Mouse (Mus musculus): ENCODE data around the gene Cdc42ep4.

Cdc42ep4 gene

GRCm38 (mm10) chr11:113748797-113749521 is 2.7 kb downstream of the Cdc42ep4 start:
- no peak for DNase-seq

DNA sequence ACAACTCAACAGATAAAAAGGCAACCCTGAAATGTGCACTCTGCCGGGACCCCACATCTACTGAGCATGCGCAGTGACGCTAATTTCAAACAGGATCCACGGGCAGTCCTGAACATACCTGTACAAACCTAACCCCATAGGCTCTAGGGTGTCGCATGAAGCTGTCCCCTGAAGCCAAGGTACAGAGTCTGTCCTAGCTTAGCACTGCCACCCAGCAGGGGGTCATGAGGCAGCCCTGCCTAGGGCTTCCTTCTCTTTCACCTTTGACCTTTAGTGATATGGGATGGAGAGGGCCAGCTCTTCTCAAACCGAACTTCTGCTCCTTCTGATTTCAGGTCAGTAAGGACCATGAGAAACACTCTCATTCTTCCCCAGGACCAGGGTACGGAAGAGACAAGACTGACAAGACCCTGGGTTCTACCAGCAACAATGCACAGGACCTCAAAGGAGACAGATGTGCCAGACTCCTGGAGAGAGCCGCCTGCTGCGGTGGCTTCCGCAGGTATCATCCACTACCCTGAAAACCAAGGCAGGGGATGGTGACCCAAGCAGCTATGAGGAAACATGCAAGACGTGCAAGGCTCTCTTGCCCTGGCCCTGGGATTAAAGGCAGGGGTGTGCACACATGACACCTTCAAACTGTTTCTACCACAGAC is 3.8 kb downstream of the Cdc42ep4 start:
- DNase-seq, result no peak

DNA sequence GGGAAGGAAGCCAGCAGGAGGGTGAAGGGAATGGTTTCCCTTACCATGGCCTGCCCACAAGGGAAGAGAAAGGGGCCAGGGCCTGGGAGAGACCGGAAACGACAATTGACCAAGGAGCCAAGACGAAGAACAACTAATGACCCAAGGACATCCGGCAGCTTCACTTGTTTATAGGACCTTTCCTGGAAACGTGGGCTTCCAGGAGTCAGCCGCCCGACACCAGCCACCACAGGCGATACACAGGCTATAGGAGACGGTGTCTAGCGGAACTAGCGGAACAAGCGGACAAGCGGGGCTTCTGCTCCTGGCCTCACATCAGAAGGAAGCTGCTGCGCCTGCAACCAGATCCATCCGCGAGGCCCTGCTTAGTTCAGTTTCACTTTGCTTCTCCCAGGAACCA is 4.6 kb downstream of the Cdc42ep4 start:
- no peak for DNase-seq

- no peak for DNase-seq
Measured at GRCm38 (mm10) chr11:113745961-113746360, 5.7 kb downstream of the Cdc42ep4 start.

GRCm38 (mm10) chr11:113742998-113743397 is 8.7 kb downstream of the Cdc42ep4 start:
- no peak for DNase-seq

DNA sequence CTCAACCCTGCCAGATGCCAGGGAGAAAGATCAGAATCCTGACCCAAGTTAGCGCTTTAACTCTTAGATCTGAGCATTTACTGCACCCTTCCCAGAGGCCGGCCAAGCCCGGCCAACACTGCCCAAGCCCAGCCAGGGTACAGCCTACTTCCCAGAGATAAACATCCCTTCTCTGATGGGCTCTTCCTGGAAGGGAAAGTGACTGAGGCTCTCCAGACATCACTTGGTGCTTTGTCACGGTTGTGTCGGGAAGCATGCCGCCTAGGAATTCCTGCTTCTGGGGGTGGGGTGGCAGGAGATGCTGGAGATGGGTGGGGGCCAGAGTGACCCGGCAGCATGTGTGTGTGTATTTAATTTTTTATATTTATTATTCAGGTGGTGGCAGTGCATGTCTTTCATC is 11.6 kb downstream of the Cdc42ep4 start:
- DNase-seq, result no peak

- no peak for DNase-seq
Measured at GRCm38 (mm10) chr11:113739213-113739612, 12.5 kb downstream of the Cdc42ep4 start.

DNA sequence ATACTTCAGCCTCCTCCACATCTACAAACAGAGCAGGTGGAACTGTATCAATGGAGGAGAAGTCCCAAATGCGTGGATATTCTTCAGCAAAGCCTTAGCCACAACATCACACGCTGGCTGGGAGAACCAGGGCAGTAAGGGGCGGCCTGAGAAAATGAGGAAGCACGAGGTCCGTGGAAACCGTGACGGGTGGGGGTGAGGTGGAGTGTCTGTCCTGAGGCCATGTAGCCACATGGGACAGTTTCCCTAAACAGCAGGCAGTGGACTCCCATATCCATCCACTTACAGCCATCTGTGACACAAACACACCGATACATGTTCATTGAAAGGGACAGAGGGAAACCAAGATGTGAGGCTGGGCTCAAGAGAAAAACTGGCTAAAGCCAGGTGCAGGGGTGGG is 13.8 kb downstream of the Cdc42ep4 start:
- no peak for DNase-seq

GRCm38 (mm10) chr11:113737553-113737854 is 14.2 kb downstream of the Cdc42ep4 start:
- DNase-seq, result no peak

- DNase-seq, result no peak
Measured at GRCm38 (mm10) chr11:113736848-113737552, 14.7 kb downstream of the Cdc42ep4 start.

DNA sequence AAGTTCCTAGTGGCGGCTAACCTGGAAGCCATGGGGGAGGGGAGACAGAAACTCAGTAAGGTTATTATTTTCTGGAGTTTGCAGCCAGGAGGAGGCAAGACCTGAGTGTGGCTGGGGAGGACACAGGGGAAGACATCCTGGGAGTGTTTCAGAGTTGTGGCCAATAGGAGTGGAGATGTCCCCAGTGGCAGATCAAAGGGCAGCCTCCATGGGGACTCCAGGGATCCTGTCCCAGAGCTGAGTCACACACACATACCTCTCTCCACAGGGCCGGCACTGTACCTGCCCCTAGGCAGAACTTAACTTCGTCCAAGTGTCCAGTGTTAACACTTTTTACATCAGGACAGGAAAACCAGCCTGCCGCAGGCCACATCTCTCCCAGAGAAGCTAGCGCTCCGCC is 16.5 kb downstream of the Cdc42ep4 start:
- DNase-seq, result no peak

GRCm38 (mm10) chr11:113733631-113734364 is 17.9 kb downstream of the Cdc42ep4 start:
- no peak for DNase-seq

GRCm38 (mm10) chr11:113731945-113732612 is 19.6 kb downstream of the Cdc42ep4 start:
- DNase-seq, result no peak

- no peak for DNase-seq
Measured at GRCm38 (mm10) chr11:113730879-113731278, 20.8 kb downstream of the Cdc42ep4 start.

DNA sequence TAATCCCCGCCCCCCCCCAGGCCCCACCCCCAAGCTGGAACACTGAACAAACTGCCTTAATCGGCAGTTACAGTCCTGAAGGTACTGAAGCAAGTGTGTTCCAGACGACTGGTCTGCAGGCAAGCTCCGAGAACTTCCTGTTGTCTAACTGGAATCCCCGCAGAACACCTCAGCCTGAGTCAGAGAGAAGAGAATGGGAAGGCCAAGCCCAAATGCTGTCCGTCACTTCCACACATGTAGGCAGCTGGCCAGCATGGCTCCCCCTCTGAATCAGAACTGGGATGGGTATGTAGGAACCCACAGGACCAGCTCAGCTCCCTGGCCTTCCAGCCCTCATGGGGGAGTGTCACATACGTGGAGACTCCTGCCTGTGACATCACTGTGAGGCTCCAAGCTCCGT is 21.8 kb downstream of the Cdc42ep4 start:
- DNase-seq, result no peak

- no peak for DNase-seq
Measured at GRCm38 (mm10) chr11:113729239-113729638, 22.4 kb downstream of the Cdc42ep4 start.

- DNase-seq, result no peak
Measured at GRCm38 (mm10) chr11:113727992-113728391, 23.7 kb downstream of the Cdc42ep4 start.

DNA sequence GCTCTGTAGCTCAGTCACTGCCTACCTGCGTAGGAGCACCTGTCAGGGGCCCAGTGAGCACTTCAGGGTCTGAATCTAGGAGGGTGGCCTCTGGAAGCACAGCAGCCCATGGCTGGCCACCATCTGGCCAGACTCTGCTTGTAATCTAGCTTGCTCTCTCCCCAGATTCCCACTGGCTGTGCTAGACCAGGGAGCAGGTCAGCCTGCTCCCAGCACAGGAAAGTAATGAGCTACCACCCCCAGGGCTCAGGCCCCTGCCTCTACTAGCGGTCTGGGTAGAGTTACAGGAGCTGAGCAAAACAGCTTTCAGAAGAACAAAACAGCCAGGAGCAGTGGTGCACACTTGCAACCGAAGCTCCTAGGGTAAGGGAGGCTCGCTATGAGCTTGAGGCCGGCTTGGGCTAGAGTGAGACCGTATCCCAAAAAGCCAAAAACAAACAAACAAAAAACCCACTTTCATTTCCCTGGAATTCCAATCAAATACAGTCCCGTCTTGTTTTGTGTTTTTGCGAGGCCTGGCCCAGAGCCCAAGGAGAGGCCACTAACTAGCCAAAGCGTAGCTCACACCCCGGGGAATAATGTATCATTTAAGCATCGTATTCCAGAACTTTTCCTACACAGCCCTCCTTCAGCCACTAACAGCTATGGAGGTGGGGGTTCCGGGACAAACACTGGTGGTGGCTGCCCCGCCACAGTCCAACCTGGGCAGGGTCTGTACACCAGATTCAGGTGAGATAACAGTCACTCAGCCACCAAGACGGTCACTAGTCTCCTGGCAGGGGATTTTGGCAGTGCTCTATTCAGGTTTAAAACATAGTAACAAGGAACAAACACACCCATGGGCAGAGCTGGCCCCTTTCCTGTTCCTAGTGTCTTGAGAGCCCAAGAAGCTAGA is 24.4 kb downstream of the Cdc42ep4 start:
- no peak for DNase-seq

GRCm38 (mm10) chr11:113725235-113726048 is 26.2 kb downstream of the Cdc42ep4 start:
- no peak for DNase-seq

DNA sequence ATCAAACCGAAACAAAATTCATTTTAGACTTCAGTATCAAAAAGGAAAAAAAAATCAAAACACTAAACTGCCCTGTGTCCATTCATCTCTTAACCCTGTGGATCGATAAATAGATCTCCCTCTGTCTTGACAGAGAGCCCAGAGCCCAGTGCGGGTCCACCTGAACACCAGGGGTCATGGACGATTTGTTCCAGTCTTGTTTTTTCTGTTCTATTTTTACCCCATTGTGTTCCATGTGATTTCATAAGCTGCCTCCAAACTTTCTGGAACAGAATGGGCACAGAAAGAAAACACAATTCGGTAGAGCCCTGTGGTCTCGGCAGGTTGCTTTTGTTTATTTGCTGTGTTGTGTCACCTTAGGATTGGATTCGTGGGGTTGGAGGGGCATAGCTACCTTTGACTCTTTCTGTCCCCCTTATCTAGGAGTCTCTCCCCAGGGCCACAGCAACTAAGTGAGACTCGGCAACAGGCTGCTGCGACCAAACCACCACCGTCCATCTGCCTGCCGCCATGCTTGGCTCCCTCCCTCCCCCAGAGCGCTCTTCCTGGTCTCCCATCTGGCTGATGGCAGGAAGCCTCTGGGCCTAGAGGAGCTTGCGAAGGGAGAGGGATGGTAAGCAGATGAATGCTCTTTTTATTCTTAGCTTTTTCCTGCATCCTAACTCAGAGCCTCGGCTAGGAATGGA is 29.1 kb downstream of the Cdc42ep4 start:
- no peak for DNase-seq
